Mouse (Mus musculus): ENCODE data around the gene Nmrk1. TPM values are rescaled to one million over a fixed set of nuclear protein-coding genes. Genes with fewer than 3 reads are reported as not detected.

Gene Nmrk1
- polyA plus RNA-seq, 1 experiment = 10.7 TPM

DNA sequence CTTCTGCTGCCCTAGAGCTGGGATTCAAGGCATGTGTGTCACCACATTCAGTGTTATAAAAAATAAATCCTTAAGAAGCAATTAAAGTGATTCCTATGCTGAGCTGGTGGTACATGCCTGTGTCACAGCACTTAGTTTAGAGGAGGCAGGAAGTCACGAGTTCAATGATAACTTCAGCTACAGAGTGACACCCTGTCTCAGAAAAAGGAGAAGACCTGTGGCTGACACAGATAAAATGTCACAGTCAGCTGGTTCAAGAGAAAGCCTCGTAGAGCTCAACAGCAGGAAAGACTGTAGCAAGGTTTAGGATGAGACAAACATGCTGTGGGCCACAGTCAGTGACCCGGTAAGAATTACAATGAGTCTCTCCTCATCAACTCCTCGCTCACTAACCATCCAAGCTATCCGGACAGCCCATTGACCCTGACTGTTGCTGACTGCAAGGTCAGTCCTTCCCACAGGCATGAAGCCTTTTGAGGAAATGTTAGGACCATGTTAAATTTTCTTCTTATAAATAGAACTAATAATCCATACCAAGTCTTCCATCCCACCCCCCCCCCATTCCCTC lies 15.2 kb downstream of the Nmrk1 start:
- H3K4me1 ChIP-seq (ENCODE audit: control insufficient read depth, insufficient read depth, low read length) = no peaks in the 10 kb centered on the region
- DNase-seq = no peak
- H3K27ac ChIP-seq (ENCODE audit: insufficient read depth, low read length) = no peak overlapping the region
- no peaks in the 10 kb centered on the region for H3K27me3 ChIP-seq (ENCODE audit: control insufficient read depth, insufficient read depth, low read length)
- no peak overlapping the region for H3K4me3 ChIP-seq (replicated peaks; ENCODE audit: insufficient read depth, low read depth, low read length)
- TF ChIP-seq CTCF (IDR thresholded peaks at IDR 0.05; ENCODE audit: borderline replicate concordance, insufficient read depth, low read depth, low read length) (no peak), POLR2A (IDR thresholded peaks at IDR 0.05; ENCODE audit: borderline replicate concordance, insufficient read depth, low read length) (no peak)
- 57% methylated on average over 5 of the region's 5 CpGs for WGBS

DNA sequence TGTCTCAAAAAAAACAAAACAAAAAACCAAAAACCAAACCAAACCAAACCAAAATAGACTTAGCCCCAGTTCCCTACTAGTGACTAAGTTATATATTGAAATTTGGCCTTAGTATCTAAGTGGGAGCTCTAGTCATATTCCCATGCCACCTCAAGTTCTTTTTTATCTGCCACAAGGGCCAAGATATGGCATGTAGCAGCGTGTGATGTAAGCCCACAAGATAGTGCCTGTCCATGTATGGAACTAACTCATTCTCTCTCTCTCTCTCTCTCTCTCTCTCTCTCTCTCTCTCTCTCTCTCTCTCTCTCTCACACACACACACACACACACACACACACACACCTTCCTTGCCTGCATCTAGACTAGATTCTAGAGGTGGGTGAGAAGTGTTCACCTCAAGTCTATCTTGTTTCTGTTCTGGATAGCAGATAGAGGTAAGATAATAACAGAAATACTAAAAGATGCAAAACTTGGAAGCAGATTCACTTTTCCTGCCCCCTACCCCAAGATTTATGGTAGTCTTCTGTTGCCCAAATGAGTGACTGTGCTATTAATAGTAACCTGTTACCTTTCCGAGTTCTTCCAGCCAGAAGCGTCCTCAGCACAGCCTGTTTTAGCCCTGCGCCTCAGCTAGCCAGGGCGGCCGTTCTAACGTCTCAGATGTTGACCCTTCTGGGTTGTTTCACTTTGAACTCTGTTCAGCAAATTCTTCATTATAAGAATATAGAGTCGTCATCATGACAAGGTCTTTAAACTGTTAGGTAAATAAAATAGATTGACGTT lies 16.2 kb downstream of the Nmrk1 start:
- no peak for TF ChIP-seq CTCF (IDR thresholded peaks at IDR 0.05; ENCODE audit: borderline replicate concordance, insufficient read depth, low read depth, low read length)
- no peak for TF ChIP-seq POLR2A (IDR thresholded peaks at IDR 0.05; ENCODE audit: borderline replicate concordance, insufficient read depth, low read length)
- no peak overlapping the region for H3K27ac ChIP-seq (ENCODE audit: insufficient read depth, low read length)
- no peak for DNase-seq
- H3K4me3 ChIP-seq (replicated peaks; ENCODE audit: insufficient read depth, low read depth, low read length) = no peak overlapping the region
- 64% methylated on average over 9 of the region's 9 CpGs for WGBS
- no peaks in the 10 kb centered on the region for H3K27me3 ChIP-seq (ENCODE audit: control insufficient read depth, insufficient read depth, low read length)
- H3K4me1 ChIP-seq (ENCODE audit: control insufficient read depth, insufficient read depth, low read length) = peaks cover under 1% of the 10 kb centered on the region; the same call in 1 of the 2 replicates

DNA sequence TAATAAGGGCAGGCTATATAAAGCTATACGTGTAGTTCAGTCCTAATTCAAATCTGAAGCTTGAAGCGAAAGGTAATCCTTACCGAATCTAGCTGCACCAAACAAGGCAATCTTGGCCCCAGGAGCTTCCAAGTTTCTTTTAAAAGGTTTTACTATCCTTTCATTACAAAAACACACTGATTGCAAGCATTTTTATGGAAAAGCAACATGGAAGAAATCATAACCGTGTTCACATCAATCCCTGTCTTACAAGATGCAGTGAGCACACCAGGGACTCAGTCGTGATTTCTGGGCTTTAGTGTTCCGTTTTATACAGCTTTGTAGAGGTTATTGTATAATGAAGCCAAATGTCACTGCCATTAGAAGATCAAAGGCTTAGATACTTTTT lies 16.8 kb downstream of the Nmrk1 start:
- H3K4me1 ChIP-seq (ENCODE audit: control insufficient read depth, insufficient read depth, low read length) = peaks cover 6% of the 10 kb centered on the region; the same call in 1 of the 2 replicates
- no peak overlapping the region for H3K27ac ChIP-seq (ENCODE audit: insufficient read depth, low read length)
- no peak overlapping the region for H3K4me3 ChIP-seq (replicated peaks; ENCODE audit: insufficient read depth, low read depth, low read length)
- no peak for DNase-seq
- 88% methylated on average over 6 of the region's 6 CpGs for WGBS
- H3K27me3 ChIP-seq (ENCODE audit: control insufficient read depth, insufficient read depth, low read length) = no peaks in the 10 kb centered on the region
- no peak for TF ChIP-seq POLR2A (IDR thresholded peaks at IDR 0.05; ENCODE audit: borderline replicate concordance, insufficient read depth, low read length)
- no peak for TF ChIP-seq CTCF (IDR thresholded peaks at IDR 0.05; ENCODE audit: borderline replicate concordance, insufficient read depth, low read depth, low read length)

DNA sequence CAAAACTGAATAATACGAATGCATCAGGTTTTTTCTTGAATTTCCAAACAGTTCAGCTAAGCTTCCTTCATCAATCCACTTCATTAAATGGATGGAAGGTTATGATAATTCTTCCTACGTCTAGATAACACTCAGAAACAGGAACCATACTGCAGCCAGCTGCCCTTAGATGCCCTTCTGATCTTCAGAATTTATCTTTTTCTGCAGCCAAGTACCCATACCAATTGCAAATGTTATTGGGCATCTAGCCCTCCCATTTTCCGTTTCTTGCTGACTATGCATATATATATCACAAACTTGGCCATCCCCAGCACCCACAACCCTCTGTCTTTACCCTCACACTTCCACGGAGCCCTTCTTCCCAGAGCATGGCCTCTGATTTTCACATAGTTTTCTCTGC lies 18.2 kb downstream of the Nmrk1 start:
- DNase-seq = no peak
- H3K4me3 ChIP-seq (replicated peaks; ENCODE audit: insufficient read depth, low read depth, low read length) = no peak overlapping the region
- TF ChIP-seq CTCF (IDR thresholded peaks at IDR 0.05; ENCODE audit: borderline replicate concordance, insufficient read depth, low read depth, low read length) (no peak), POLR2A (IDR thresholded peaks at IDR 0.05; ENCODE audit: borderline replicate concordance, insufficient read depth, low read length) (no peak)
- WGBS = 81% methylated on average over 4 of the region's 4 CpGs
- H3K4me1 ChIP-seq (ENCODE audit: control insufficient read depth, insufficient read depth, low read length) = peaks cover 17% of the 10 kb centered on the region; the same call in 1 of the 2 replicates
- no peak overlapping the region for H3K27ac ChIP-seq (ENCODE audit: insufficient read depth, low read length)
- H3K27me3 ChIP-seq (ENCODE audit: control insufficient read depth, insufficient read depth, low read length) = no peaks in the 10 kb centered on the region

DNA sequence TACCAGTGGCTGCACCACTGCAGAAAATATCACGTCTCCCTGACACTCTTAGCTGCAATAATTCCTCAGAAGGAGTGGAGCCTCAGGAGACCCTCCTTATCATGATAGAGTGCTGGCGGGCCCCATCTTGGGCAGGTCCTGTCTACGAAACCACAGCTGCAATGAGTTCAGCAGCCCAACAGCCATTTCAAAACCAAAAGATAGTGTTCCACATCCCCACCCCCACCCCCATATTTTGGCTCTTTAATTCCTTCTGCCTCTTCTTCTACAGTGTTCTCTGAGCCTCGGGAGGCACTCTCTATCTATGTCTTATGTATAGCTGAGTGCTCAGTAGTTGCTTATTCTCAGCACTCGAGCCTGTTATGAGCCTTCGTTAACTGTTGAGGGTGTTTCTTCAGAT lies 18.7 kb downstream of the Nmrk1 start:
- Histone ChIP-seq H3K4me1 (ENCODE audit: control insufficient read depth, insufficient read depth, low read length) (peaks cover 17% of the 10 kb centered on the region; the same call in 1 of the 2 replicates), H3K27ac (ENCODE audit: insufficient read depth, low read length) (no peak overlapping the region), H3K4me3 (replicated peaks; ENCODE audit: insufficient read depth, low read depth, low read length) (no peak overlapping the region), H3K27me3 (ENCODE audit: control insufficient read depth, insufficient read depth, low read length) (no peaks in the 10 kb centered on the region)
- no peak for DNase-seq
- 89% methylated on average over 6 of the region's 6 CpGs for WGBS
- TF ChIP-seq CTCF (IDR thresholded peaks at IDR 0.05; ENCODE audit: borderline replicate concordance, insufficient read depth, low read depth, low read length) (no peak), POLR2A (IDR thresholded peaks at IDR 0.05; ENCODE audit: borderline replicate concordance, insufficient read depth, low read length) (no peak)

DNA sequence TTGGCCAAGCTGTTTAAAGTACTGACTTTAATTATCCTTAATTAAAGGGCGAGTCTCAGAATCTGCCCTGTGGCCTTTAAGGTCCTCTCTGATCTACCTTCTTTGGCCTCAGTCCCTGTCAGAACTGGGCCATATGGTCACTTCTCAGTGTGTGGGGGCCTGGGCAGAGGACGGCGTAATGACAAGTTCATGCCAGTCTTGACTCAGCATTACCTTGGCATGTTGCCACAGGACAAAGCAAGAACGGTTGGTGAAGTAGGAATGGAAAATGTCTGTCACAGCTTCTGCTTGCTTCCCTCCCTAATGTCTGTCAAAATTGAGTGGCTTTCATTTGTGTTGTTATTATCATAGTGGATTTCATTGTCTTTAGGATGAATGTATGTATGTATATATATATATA lies 20.8 kb downstream of the Nmrk1 start:
- WGBS = 9% methylated on average over 4 of the region's 4 CpGs
- Histone ChIP-seq H3K27me3 (ENCODE audit: control insufficient read depth, insufficient read depth, low read length) (no peaks in the 10 kb centered on the region), H3K4me3 (replicated peaks; ENCODE audit: insufficient read depth, low read depth, low read length) (no peak overlapping the region), H3K4me1 (ENCODE audit: control insufficient read depth, insufficient read depth, low read length) (peaks cover 17% of the 10 kb centered on the region; the same call in 1 of the 2 replicates), H3K27ac (ENCODE audit: insufficient read depth, low read length) (no peak overlapping the region)
- no peak for TF ChIP-seq POLR2A (IDR thresholded peaks at IDR 0.05; ENCODE audit: borderline replicate concordance, insufficient read depth, low read length)
- no peak for TF ChIP-seq CTCF (IDR thresholded peaks at IDR 0.05; ENCODE audit: borderline replicate concordance, insufficient read depth, low read depth, low read length)
- DNase-seq = peak; percentile 87 to 95

DNA sequence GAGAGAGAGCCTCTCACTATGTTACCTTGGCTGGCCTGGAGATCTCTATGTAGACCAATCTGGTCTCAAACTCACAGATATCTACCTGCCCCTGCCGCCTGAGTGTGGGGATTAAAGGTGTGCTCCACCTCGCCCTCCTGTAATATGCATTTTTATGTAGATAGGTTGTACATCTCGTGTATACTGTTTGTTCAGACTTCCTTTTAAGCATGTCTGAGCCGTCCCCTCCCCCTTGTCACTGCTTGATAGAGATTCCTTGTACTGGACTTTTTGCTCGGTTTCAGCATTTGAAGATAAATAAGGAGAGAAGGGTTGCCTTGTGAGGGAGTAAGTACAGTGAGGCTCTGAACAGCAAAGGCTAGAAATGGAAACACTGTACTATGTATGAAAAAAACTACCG lies 21.3 kb downstream of the Nmrk1 start:
- no peak for TF ChIP-seq POLR2A (IDR thresholded peaks at IDR 0.05; ENCODE audit: borderline replicate concordance, insufficient read depth, low read length)
- TF ChIP-seq CTCF (IDR thresholded peaks at IDR 0.05; ENCODE audit: borderline replicate concordance, insufficient read depth, low read depth, low read length) = no peak
- Histone ChIP-seq H3K27ac (ENCODE audit: insufficient read depth, low read length) (no peak overlapping the region), H3K4me1 (ENCODE audit: control insufficient read depth, insufficient read depth, low read length) (peaks cover 17% of the 10 kb centered on the region; the same call in 1 of the 2 replicates), H3K27me3 (ENCODE audit: control insufficient read depth, insufficient read depth, low read length) (no peaks in the 10 kb centered on the region), H3K4me3 (replicated peaks; ENCODE audit: insufficient read depth, low read depth, low read length) (no peak overlapping the region)
- peak; percentile 20 to 34 for DNase-seq
- WGBS = 73% methylated on average over 6 of the region's 6 CpGs

DNA sequence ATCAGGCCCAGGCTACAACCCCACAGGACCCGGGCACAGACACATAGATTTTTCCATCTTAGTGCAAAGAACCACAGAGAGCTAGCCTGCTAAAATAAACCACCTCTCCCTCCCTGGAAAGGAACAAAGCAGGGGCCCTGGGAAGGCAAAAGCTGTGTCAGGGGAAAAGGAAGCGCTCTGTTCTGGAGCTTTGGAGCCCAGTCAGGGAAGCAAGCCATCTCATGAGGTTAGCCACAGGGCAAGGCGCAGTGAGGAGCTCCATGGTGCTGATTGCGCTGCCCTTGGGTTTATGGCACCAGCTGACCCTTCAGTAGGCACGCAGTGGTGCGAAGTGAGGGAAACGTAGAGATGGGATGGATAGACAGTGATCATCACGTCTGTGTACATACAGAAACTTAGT lies 22.6 kb downstream of the Nmrk1 start:
- Histone ChIP-seq H3K4me1 (ENCODE audit: control insufficient read depth, insufficient read depth, low read length) (peaks cover 17% of the 10 kb centered on the region; the same call in 1 of the 2 replicates), H3K27me3 (ENCODE audit: control insufficient read depth, insufficient read depth, low read length) (no peaks in the 10 kb centered on the region), H3K4me3 (replicated peaks; ENCODE audit: insufficient read depth, low read depth, low read length) (no peak overlapping the region), H3K27ac (ENCODE audit: insufficient read depth, low read length) (no peak overlapping the region)
- peak; percentile 30 to 33 for DNase-seq
- WGBS = 48% methylated on average over 8 of the region's 8 CpGs
- TF ChIP-seq CTCF (IDR thresholded peaks at IDR 0.05; ENCODE audit: borderline replicate concordance, insufficient read depth, low read depth, low read length) (no peak), POLR2A (IDR thresholded peaks at IDR 0.05; ENCODE audit: borderline replicate concordance, insufficient read depth, low read length) (no peak)
